Mouse (Mus musculus): ENCODE measurements at regions not wholly inside any gene's neighbourhood (a gene's known extent, or its start where the extent isn't known, plus 50 kb on each side); places are given as distances from the start of the nearest gene placed in this dataset.

DNA sequence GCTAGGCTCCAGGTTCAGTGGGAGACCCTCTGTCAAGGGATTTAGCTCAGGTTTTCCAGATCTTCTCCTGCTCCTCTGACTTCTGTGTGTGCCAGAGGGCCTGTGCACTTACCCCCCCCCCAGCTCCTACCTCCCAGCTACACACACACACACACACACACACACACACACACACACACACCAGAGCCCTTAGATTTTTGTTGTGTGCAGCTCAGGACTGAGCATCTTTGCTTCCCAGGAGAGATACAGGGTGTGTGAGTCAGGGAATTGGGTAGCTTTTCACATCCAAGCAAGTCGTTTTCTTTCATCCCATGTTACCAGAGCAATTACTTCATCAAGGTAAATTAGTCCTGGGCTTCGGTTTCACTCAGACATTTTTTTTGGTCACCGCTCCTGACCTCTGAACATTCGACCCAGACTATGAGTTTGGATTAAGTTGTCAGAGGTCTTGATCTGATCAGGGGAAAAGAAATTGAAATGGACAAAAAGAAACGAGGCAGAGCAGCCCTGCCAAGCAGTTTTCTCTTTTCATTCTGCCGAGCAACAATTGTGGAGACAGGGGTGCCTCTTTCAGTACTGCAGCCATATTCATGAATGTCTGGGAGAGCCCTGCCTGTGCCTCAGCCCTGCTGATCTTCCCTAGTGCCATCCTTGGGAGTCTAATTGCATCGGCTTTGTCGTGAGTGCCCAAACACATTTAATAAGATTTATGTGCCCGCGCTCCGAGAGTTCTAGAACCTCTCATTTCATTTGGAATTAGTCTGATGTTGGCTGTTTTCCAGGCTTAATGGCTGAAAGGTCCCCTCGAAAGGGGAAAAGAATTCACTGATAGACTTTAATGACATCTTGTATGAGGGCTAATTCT, 241.3 kb downstream of the 1500009L16Rik start:
- DNase-seq (ENCODE audit: low spot score) = peak; percentile 40

DNA sequence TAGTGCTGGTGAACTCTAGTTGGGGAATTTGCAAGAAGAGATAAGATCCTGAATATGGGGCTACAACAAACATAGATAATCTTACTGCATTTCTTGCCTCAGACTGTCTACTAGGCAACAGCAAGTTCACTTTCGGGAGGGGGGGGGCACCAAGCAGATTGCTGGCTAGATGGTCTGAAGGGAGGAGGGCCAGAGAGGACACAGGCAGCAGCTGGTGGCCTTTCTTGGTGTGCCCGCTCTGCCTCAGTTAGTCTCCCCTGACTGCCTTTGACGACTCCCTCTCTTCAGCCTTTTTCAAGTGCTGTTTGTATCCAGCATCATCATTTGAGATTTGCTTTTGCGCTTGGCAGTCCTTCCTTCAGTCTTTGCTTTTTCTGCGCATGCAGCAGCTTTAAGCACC, 242.2 kb downstream of the 1500009L16Rik start:
- no peak for DNase-seq (ENCODE audit: low spot score)

DNA sequence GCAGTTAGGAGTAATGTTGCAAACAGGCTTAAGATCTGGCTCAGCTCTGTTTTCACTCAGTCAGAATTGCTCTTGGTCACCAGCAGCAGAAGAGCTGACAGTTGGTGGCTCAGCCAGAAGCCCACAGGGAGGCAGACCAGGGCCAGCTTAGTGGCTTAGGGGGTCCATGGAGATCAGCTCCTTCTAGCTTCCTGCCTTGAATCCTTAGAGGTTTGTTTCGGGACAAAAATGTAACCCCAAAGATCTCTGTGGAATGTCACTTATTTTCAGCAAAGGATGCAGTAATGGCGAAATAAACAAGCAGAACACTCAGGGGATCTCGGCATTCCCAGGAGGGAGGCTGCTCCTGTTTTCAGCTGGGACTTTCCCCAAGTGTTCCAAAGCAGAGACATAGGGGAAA, 247.8 kb downstream of the 1500009L16Rik start:
- no peak for DNase-seq (ENCODE audit: low spot score)

DNA sequence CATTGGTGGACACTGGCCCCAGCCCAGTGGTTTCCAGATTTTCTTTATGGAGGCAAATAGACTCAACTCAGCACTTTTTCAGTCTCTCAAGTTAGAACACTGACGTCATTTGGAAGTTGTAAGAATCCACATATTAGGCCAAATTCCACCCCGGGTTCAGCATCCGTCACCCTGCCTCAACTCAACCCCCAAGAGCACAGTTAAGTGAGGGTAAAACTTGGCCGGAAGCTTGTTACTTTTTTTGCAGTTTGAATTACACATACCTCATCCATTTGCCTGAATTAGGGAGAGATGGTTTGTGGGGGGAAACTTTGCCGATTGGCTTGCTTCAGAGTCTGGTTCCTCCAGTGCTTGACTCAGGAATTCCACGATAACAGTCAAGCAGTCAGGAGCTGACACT, 251.9 kb downstream of the 1500009L16Rik start:
- DNase-seq (ENCODE audit: low spot score) = no peak

DNA sequence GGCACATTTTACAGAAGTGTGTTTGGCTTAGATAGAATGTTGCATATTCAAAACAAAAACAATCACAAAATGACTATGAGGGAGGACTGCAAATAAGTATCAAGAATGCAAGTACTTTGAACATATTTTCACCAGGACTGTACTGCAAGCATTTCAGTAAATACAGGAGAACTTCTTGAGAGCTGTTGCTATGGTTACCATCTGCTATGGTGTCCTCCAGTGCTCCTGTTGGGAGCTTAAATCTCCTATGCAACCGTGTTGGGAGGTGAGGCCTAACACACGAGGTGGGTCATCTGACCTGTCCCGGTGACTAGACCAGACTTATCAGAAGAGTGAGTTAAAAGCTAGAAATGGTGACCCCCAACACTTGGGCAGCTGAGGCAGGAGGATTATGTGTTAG, 253.9 kb downstream of the 1500009L16Rik start:
- DNase-seq (ENCODE audit: low spot score) = no peak

DNA sequence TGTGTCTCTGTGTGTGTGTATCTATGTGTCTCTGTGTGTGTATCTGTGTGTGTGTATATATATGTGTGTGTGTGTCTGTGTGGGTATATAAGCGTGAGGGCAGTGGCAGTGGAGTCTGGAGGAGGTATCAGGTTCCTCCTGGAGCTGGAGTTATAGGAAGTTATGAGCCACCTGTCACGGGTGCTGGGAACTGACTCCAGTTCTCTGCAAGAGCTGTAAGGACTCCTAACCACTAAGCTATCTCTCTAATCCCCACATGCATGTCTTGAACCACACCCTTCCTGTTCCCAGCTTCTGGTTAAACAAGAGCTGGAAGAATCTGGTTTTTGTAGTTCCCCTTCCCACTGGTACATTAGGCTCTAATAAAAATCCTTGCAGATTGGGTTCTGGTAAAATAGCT, 257.3 kb downstream of the 1500009L16Rik start:
- DNase-seq (ENCODE audit: low spot score) = no peak

DNA sequence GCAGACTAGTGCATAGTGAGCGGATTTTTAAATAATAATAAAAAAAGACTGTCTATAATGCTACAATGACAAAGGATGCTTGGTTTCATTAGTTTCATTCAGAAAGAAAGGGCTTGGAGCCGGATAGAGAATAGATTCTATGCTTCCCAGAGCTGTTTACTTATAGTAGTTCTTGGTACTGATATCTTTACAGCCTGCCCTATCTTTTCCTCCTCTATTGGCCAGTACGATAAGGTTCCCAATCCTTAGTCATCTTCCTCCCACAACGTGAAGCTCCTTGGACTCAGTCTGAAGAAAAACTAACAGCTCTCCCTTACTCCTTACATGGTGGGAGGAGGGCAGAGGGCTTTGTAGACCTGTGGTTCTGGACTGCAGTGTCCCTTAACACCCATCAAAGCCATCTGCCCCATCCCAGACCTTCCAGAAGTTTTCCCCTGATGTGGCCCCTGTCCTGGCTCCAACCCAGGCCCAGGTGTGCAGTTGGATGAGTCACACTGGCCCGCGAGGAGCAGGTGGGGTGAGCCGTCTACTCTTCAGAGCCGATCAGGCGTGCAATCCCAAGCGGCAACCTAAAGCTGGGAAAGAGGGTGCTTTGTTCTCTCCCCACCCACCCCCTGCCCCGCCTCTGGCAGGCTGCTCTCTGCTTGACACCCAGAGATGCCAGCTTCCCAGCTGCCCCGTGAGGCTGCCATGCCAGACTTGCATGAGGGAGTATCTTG, 262.2 kb downstream of the 1500009L16Rik start:
- no peak for DNase-seq (ENCODE audit: low spot score)

DNA sequence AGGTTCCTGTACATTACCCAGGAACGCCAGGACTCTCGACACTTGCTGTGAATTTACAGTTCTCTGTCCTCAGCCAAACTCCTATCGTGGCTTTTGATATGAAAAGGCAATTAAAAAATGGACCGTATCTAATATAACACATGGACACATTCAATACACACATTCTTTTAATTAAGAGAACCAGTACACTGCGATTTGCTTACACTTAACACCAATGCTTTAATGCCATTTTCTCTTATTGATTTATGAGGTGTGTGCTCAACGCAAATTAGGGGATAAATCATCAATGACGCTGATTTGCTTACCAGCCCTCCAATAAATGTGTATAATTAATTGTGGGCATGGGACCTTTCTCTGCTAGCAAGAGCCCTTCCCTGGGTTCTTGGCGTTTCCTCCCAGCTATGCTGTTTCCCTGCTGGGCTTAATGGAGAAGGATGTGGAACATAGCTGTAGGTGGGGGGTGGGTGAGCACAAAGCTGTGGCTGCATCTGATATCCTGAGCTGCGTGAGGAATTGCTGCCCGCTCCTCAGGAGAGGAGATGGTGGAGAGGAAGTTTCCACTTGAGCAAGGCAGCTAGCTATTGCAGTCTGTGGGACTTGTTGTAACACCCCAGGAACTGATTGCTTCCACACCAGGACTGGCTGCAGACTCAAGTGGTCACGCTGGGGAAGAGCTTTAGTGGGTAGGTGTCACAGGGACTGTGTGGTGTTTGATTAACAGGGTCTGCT, 270.1 kb downstream of the 1500009L16Rik start:
- peak; percentile 33 for DNase-seq (ENCODE audit: low spot score)

DNA sequence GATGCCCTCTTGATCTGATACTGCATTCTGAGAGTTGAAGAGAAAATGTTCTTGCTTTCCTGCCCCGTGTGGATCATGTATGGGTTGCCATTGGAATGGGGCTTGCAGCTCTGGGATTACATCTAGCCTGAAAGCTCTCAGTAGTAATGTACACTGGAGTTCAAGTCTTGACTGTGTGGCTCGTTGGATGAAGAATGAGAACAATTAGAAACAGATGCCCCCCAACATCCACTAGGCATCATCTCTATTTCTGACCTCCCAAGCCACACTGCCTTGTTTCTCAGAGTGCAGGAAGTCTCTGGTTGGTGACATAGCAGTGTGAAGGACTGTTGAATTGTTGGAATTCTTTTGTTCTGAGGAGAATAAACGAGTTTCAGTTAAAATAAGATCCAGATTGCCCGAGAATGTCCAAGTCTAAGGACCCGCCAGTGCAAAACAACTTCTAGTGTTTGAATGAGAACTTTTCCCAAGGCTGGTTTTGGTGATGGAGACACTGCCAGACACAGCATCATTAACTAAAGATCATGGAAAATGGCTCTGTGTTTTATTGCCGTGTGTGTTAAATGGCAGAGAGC, 272.4 kb downstream of the 1500009L16Rik start:
- DNase-seq (ENCODE audit: low spot score) = peak; percentile 36

DNA sequence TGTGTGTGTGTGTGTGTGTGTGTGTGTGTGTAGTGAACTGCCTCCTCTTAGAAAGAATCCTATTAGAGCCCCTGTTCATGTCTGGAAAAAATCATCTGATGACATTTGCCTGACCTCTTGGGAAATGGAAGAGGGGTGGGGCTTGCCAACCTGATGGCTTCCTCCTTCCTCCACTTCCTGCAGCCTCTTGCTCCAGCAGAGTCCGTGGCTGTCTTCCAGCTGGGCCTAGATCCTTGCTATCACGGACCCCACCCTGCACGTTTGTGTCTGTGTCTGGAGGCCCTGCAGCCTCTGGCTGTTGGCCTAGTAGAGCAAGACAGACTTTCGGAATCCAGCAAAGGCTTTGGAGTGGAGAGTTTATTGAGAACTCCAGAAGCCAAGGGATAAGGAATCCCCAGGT, 273.2 kb downstream of the 1500009L16Rik start:
- peak; percentile 34 for DNase-seq (ENCODE audit: low spot score)

DNA sequence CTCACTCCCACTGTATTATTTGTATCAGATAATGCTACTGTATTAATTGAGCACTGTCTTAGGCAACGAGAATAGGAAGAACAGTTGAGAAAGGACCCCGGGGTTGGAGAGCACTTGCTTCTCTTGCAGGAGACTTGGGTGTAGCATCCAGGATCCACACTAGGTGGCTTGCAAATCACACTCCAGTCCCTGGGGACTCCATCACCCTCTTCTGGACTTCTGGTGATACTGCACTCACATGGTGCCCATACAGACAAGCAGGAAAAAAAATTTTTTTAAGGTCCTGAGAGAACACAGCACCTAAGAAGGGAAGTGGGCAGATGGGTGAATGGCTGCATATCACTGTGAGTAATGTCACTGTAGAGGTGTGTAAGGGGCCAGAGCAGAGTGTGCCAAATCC, 273.8 kb downstream of the 1500009L16Rik start:
- no peak for DNase-seq (ENCODE audit: low spot score)

DNA sequence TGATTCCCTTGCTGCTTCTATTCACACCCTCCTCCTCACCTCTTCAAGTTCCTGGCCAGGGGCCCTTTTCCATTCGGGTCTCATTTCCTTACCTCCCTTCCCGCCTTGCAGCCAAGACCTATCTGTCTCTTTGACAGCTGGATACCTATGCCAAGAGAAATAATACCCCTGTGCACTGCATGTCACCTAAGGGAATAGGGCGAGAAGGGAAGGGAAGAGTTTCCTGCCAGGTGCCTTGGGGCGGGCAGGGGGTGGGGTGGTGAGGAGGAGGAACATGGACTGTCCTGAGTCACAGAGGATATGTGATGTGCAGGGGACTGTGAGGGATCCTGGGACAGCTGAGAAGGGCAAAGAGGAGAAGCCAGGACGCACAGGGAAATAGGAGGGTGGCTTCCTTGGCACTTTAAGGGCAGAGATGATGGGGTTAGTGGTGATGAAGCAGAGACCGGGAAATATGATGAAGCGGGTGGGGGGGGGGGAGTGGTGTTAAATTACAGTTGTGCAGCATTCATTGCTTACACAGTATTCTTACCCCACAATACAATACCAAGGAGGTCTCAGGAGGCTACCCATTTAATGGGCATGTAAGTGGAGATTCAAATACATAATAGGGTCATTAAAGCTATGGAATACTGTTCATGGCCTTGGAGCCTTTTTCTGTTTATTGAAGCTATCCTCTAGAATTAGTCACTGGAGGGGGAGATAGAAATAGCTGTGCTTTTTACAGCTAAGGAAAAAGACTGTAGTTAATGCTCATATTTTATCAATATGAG, 278.0 kb downstream of the 1500009L16Rik start:
- no peak for DNase-seq (ENCODE audit: low spot score)

DNA sequence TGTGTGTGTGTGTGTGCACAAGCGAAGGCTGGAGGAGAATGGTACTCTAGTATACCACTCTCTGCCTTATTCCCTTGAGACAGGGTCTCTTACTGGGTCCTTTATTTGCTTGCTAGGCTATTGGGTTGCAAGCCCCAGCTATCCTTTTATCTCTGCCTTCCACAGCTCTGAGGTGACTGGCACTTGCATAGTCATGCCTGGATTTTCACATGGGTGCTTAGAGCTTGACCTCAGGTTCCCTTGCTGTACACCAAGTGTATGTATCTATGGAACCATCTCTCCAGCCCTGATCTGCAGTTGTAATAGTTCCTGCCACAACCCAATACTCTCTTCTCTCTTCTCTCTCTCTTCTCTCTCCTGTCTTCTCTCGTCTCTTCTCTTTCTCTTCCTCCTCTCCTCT, 280.1 kb downstream of the 1500009L16Rik start:
- no peak for DNase-seq (ENCODE audit: low spot score)

DNA sequence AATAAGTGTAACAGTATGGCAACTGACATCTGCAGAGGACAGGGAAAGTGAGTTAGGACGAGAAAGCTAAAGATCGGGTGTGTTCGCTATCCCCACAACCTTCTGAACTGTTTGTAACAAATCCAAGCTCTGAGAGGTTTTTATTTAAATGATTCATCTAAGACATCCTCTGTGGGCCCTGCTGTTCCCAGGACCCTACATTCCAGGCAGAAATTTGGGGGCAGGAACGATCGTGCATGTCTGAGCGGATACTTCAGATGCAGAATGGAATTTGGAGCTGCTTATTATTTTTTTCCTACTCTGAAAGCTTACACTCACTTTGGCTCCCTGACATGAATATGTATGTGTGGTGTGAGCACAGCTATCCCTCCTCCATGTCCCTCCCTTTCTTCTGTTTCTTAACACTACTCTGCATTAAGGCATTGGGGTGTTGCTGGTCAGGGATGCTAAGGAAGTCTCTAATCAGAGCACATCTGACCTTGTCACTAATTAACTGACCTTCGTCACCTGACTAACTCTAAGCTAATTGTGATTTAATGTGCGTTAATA, 281.0 kb downstream of the 1500009L16Rik start:
- DNase-seq (ENCODE audit: low spot score) = no peak

DNA sequence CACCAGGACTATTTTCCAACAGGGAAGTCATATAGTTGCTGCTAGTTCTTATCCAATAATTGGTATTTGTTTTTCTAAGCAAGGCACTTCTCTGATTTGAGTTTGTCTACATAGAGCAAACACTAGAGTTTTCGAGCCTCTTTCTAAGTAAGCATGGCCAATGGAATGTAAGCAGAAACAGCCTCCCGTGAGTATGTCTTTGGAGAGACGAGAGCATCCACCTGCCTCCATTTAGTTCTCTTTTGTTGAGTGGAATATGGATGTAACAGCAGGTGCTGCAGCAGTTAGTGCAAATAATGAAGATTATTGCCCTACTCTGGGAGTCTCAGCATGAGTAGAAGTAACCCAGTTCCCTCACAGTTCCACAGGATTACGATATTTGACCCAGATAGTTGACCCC, 286.3 kb downstream of the 1500009L16Rik start:
- no peak for DNase-seq (ENCODE audit: low spot score)

DNA sequence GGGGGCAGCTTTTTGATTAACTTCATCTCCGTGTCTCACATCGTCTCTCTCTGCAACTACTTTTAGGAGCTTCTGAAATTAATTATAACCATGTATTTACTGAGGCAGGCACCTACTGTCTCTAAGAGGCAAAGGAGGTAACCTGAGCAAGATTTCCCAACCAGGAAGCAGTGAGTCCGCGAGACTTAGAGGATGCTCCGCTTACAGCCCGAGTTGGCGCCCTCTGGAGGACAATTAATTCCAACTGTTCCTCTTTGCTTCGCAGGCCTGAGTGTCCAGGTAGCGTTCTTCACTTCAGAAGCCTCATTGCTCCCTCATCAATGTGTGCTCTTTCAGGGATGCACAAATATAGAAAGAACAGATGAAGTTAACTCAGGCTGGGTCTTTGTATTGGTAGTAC, 296.7 kb downstream of the 1500009L16Rik start:
- peak; percentile 88 for DNase-seq (ENCODE audit: low spot score)

DNA sequence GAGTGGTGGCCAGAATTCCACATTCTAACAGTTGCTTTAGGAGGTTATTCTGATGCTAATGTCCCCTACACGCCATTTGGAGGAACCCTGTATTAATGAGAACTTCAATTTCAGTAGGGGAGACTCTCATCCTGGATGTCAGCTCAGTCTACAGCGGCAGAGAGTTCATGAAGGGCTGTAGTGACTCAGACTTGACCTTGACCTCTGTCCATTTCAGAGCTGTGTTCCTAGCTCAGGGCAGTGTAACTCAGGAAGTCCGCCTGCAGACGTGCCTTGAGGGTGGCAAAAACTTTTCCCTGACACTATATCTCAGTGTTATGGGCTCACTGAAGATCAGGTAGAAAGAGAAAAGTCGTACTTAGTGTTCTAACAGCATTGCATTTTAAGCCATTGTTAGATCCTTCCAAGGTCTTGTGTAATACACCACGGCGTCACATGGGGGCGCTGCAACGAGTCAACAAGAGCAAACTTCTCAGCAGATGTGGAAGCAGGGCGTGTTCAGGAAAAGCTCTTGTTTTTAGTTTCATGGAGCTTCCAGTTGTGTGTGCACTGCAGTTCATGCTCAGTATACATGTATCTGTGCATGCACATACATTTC, 297.5 kb downstream of the 1500009L16Rik start:
- DNase-seq (ENCODE audit: low spot score) = peak; percentile 75

DNA sequence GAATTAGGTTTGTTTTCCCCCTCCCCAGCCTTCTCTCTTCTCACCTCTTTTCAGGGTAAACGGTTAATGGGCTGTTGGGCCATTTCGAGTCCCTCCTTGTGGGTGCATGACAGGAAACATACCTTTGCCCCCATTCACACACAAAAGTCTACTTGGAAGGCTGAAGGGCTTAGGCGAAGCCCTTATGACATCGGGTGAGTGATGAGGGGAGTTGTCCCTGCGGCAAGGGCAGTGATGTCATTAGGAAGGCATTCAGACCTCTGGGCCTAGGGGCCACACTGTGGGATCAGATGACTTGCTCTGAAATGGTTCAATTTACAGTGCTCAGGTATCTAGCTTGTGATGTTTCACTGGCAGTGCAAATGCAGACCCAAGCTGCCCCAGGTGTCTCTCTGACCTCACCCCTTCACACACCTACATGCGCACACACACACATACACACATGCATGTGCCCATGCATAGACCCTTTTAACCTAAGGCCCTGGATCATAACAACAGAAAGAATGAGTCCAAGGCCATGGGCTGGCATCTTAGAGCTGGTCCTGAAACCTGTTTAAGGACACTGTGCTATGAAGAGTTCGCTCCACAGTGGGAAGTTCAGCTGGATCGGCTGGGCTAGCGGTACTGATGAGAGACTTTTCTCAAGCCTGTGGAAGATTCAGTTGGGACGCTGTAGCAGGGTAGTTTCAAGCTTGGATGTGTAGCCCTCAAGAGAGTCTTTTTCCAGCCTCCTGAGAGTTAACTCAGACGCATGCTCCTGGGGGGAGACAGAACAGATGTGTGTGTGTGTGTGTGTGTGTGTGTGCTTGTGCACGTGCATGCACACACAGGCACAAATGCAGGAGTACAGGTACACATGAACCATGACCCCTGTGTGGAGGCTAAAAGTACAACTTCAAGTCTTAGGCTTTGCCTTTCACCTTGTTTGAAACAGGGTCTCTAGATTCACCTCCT, 298.8 kb downstream of the 1500009L16Rik start:
- DNase-seq (ENCODE audit: low spot score) = peak; percentile 64

DNA sequence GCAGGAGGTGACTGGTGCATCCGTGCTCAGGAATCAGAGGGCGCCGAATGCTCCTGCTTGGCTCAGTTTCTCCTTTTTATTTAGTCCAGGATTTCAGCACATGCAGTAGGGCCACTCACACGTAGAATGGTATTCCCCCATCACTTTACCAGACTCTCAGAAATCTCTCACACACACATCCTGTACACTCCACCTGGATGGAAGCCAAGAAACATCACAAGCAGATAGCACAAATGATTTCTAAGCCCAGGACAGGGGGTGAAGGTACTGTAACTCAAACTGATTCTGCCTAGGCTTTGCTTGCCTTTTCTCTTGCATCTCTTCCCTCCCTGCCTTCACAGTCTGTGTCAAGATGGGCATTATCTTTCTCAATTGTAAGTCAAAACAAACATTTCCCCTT, 301.6 kb downstream of the 1500009L16Rik start:
- DNase-seq (ENCODE audit: low spot score) = no peak

DNA sequence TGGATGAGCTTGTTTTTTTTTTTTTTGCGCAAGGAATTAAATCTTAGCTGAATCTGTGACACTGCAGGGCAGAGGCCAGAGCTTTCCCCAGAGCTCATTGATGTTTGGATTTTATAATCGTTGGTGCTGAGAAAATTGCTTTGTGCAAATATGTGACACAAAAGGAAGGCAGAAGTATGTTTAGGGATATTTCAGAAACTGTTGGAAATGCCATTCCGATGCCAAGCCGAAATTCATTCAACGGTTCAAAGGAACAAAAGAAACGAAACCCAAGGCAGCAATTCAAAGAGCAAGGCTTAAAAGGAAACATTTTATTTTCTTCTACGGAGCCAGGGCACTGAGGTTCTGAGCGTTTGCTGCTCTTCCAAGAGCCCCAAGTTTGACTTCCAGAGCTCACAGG, 302.2 kb downstream of the 1500009L16Rik start:
- DNase-seq (ENCODE audit: low spot score) = no peak
